ENCODE assay signal across 12 mouse cellular contexts in genomic region chr5:36085621-36086020, GRCm38 (mm10).
DNase-seq lines count a peak whose midpoint lies in the region; ATAC-seq lines count a peak whose summit lies in the region.
"Had no signal": no experiment of that assay in that cellular context is flagged by ENCODE, and none has a peak within 500 bp of the region (broad histone marks: within the 10 kb centered on the region; RNA-seq: fewer than 3 reads in every experiment).

No protein-coding gene starts in this region.

- H3K4me1 ChIP-seq in heart, embryonic 12.5 days (replicated peaks): peaks cover 52% of the 10 kb centered on the region

- 0 out of 2 replicates have a peak overlapping the region, but pooled peaks have one; percentile 7 for H3K9ac ChIP-seq in heart, embryonic 12.5 days
- H3K9ac ChIP-seq: limb, embryonic 15.5 days had no signal

- no peaks in the 10 kb centered on the region for H3K27me3 ChIP-seq in heart, embryonic 12.5 days (replicated peaks)

- DNase-seq in urinary bladder, postnatal 14 days (ENCODE audit: low spot score): peak; percentile 6
- DNase-seq in urinary bladder, postnatal 10 days (ENCODE audit: low spot score): no peak
- DNase-seq in left cerebral cortex, adult 9 months (ENCODE audit: low spot score in 2 of 2): peak; percentile 58 to 86
- no peak for DNase-seq in spleen, postnatal 4 days (ENCODE audit: low spot score in 2 of 2)
- no peak for DNase-seq in retina, postnatal 1 day
- DNase-seq: cerebellum, adult 9-10 months; kidney, adult 11 months; lung, postnatal 4 days; thymus, postnatal 14 days had no signal

- ATAC-seq in heart, embryonic 12.5 days (ENCODE audit: insufficient number of reproducible peaks, low FRiP score): no peak
- ATAC-seq in erythroid progenitor cell, adult 5-6 weeks (replicated peaks; ENCODE audit: low FRiP score, poor library complexity, severe bottlenecking): no peak

- H3K4me3 ChIP-seq in heart, embryonic 12.5 days: no peak overlapping the region
- H3K4me3 ChIP-seq: limb, embryonic 15.5 days had no signal

- no peaks in the 10 kb centered on the region for H3K36me3 ChIP-seq in heart, embryonic 12.5 days
- H3K36me3 ChIP-seq: limb, embryonic 15.5 days had no signal

- 57% methylated on average over 4 of the region's 4 CpGs for WGBS in heart, embryonic 12.5 days

- no peak overlapping the region for H3K4me2 ChIP-seq in heart, embryonic 12.5 days
- H3K4me2 ChIP-seq: limb, embryonic 15.5 days had no signal

- H3K27ac ChIP-seq in heart, embryonic 12.5 days (ENCODE audit: poor library complexity, severe bottlenecking): no peak overlapping the region; the same call in 1 of the 2 replicates
- H3K27ac ChIP-seq: limb, embryonic 15.5 days had no signal

- H3K9me3 ChIP-seq in heart, embryonic 12.5 days (replicated peaks): no peaks in the 10 kb centered on the region
- H3K9me3 ChIP-seq: limb, embryonic 15.5 days had no signal

Comparison
In these comparisons a context has a peak if more than half of its experiments do, and no peak if none do; other contexts are left out.
1. DNase-seq: peak in urinary bladder, postnatal 14 days (single experiment) and left cerebral cortex, adult 9 months (2 of 2); none in urinary bladder, postnatal 10 days (single experiment), spleen, postnatal 4 days (0 of 2) and retina, postnatal 1 day (single experiment).